Mouse (Mus musculus) kidney, adult 10 weeks (tissue): ENCODE results near the gene Phgr1. TPM values are rescaled to one million over a fixed set of nuclear protein-coding genes. Genes with fewer than 3 reads are reported as not detected.

Source experiments
- polyA plus RNA-seq: library from polyadenylated mRNA; stranded (reverse); fragments of 350-450 nt; fragmentation: Illumina TruSeq; extraction: RNeasy Lipid Tissue Mini Kit (QIAGEN cat#74804); gene quantifications from one replicate; pipeline ENCODE4 v1.2.3, GENCODE M21; 2014; ENCODE audit warnings: low read depth, low replicate concordance

Phgr1 gene
- not detected for polyA plus RNA-seq

GRCm38 (mm10) chr2:118772158-118772874 lies at the start of gene Phgr1:
Gene Phgr1 (plus strand): TSS chr2:118772769.

GRCm38 (mm10) chr2:118728337-118728736 lies 44.2 kb upstream of the Phgr1 start, which contains the start of gene Plcb2:
Gene Plcb2 (minus strand): TSS chr2:118728438.

GRCm38 (mm10) chr2:118745232-118745884 lies 27.2 kb upstream of the Phgr1 start, which contains the start of gene Inafm2:
Gene Inafm2 (plus strand): TSS chr2:118745758.

DNA sequence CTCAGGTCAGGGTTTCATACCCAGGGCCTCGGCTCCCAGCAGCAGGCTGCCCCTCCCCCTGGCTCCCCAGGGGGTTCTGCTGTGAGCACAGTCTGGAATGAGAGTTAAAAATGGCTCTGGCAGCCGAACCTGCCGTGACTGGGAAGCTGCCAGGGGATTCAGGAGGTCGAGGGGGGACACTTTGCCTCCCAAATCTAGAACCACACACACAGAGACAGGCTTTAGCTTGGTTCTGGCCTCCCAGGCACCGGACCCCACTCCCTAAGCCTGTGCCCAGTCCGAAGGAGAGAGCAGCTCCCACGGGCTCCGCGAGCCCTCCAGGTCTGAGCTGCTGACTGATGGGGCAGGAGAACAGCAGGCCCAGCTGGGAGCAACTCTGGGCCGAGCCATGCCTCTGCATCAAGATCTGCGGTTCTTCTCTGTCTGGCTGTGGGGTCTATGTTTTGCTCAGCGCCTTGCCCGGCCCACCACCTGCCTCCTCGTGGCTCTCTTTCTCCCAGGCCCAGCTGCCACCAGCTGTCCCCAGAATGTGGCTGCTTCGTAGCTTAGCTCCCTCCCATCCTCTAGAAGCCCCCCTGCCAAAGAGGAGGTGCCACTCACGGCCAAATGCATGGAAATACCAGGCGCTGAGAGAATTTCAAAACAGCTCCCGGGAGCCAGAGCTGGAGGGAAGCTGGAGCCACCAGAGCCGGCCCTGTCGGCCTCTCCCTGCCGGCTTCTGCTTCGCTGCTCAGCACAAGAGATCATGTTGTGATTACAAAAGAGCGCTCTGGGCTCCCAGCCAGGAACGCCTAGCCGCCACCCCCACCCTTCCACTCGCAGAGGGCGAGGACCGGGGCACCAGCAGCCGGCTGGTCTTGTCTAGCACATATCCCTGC lies 10.4 kb upstream of the Phgr1 start, which contains the start of gene Ccdc9b:
TSS of gene Ccdc9b (minus strand) at position 756 of the 878 bp plus-strand sequence.

GRCm38 (mm10) chr2:118779504-118780480 lies 7.2 kb downstream of the Phgr1 start, which contains the start of gene Disp2:
Gene Disp2 (plus strand): TSS chr2:118779719.

GRCm38 (mm10) chr2:118813981-118814836 lies 41.6 kb downstream of the Phgr1 start, which contains the start of gene Knstrn:
Gene Knstrn (plus strand): TSS chr2:118814003.

Other genes with a start within 250 kb of the Phgr1 start
- 3.9 TPM for gene Bmf, start 223.1 kb upstream of the Phgr1 start, polyA plus RNA-seq
- 1.4 TPM for gene Bub1b, start 174.6 kb upstream of the Phgr1 start, polyA plus RNA-seq
- 3.0 TPM for gene Pak6, start 109.5 kb upstream of the Phgr1 start, polyA plus RNA-seq
- gene Ankrd63, start 68.8 kb upstream of the Phgr1 start, polyA plus RNA-seq, result not detected
- 0.44 TPM for gene Plcb2, start 44.3 kb upstream of the Phgr1 start, polyA plus RNA-seq
- gene Inafm2, start 27.0 kb upstream of the Phgr1 start, polyA plus RNA-seq, result 18.8 TPM
- 1.1 TPM for gene Ccdc9b, start 10.1 kb upstream of the Phgr1 start, polyA plus RNA-seq
- not detected for gene Disp2, start 7.0 kb downstream of the Phgr1 start, polyA plus RNA-seq
- gene Knstrn, start 41.2 kb downstream of the Phgr1 start, polyA plus RNA-seq, result 0.69 TPM
- gene Ivd, start 89.2 kb downstream of the Phgr1 start, polyA plus RNA-seq, result 94.4 TPM
- 3.3 TPM for gene Bahd1, start 127.6 kb downstream of the Phgr1 start, polyA plus RNA-seq
- 1.2 TPM for gene Chst14, start 153.7 kb downstream of the Phgr1 start, polyA plus RNA-seq